Mouse (Mus musculus) embryonic facial prominence, embryonic 13.5 days (tissue): ENCODE measurements around the gene Fank1. TPM values are rescaled to one million over a fixed set of nuclear protein-coding genes. Genes with fewer than 3 reads are reported as not detected.

Experiments used
- ATAC-seq: fragments of 200-750 bp; cut with Nextera tagmentation; 2 replicates; pipeline ENCODE4 v1.8.0; 2017; ENCODE audit warnings: low read depth; ENCODE audit not compliant: insufficient number of reproducible peaks, insufficient read depth, low FRiP score, low TSS enrichment
- H3K27ac ChIP-seq: fragments of 300-500 bp; sonication (generic); 2 replicates; pipeline ENCODE4 v1.5.1; 2015; ENCODE audit warnings: moderate library complexity, mild to moderate bottlenecking, inconsistent platforms
- H3K27me3 ChIP-seq: fragments of 300-500 bp; sonication (generic); 2 replicates; pipeline ENCODE4 v1.6.1; 2015; ENCODE audit warnings: mild to moderate bottlenecking, inconsistent platforms
- H3K36me3 ChIP-seq: fragments of 300-500 bp; sonication (generic); 2 replicates; pipeline ENCODE4 v1.6.1; 2015; ENCODE audit warnings: mild to moderate bottlenecking, inconsistent platforms
- H3K4me1 ChIP-seq: fragments of 300-500 bp; sonication (generic); 2 replicates; pipeline ENCODE4 v1.6.1; 2015; ENCODE audit warnings: inconsistent platforms
- H3K4me2 ChIP-seq: fragments of 300-500 bp; sonication (generic); 2 replicates; pipeline ENCODE4 v1.6.1; 2015; ENCODE audit warnings: moderate library complexity, mild to moderate bottlenecking, inconsistent platforms
- H3K4me3 ChIP-seq: fragments of 300-500 bp; sonication (generic); 2 replicates; pipeline ENCODE4 v1.5.1; 2015; ENCODE audit warnings: mild to moderate bottlenecking, inconsistent platforms
- H3K9ac ChIP-seq: fragments of 300-500 bp; sonication (generic); 2 replicates; pipeline ENCODE4 v1.6.1; 2015; ENCODE audit warnings: mild to moderate bottlenecking, inconsistent platforms
- H3K9me3 ChIP-seq: fragments of 300-500 bp; sonication (generic); 2 replicates; pipeline ENCODE4 v1.6.1; 2016; ENCODE audit warnings: inconsistent platforms
- WGBS: fragments of 180-500 bp; shearing (Covaris S2); methylation state at CpG from one replicate; pipeline ENCODE4 v1.1.7; 2015; ENCODE audit warnings: mixed read lengths; 5-methylcytosine and 5-hydroxymethylcytosine counted together
- polyA plus RNA-seq: library from polyadenylated mRNA; unstranded; fragments of >200 nt; fragmentation: Nextera tagmentation; extraction: Ambion mirVana; gene quantifications from 2 replicates; pipeline ENCODE4 v1.2.1, GENCODE M21; 2015

Fank1 gene
- polyA plus RNA-seq, 1 experiment from 2014 or later: 0.20 TPM

- no peak for ATAC-seq
- H3K27ac ChIP-seq: no peak overlapping the region
- WGBS: 17% methylated on average over 1 of the region's 1 CpGs
These were observed 70.5 kb downstream of the Fank1 start for GRCm38 (mm10) chr7:133847175-133847574.

GRCm38 (mm10) chr7:133848180-133848579 is 71.5 kb downstream of the Fank1 start:
- Histone ChIP-seq H3K4me2 (no peak overlapping the region), H3K9me3 (no peaks in the 10 kb centered on the region), H3K9ac (no peak overlapping the region), H3K4me1 (no peaks in the 10 kb centered on the region), H3K27ac (no peak overlapping the region), H3K27me3 (no peaks in the 10 kb centered on the region), H3K36me3 (no peaks in the 10 kb centered on the region), H3K4me3 (no peak overlapping the region)
- WGBS: 70% methylated on average over 2 of the region's 2 CpGs
- ATAC-seq: no peak

More at GRCm38 (mm10) chr7:133847175-133847574, 70.5 kb downstream of the Fank1 start:
- Histone ChIP-seq H3K9ac (no peak overlapping the region), H3K36me3 (no peaks in the 10 kb centered on the region), H3K27me3 (no peaks in the 10 kb centered on the region), H3K4me2 (no peak overlapping the region), H3K4me3 (no peak overlapping the region), H3K9me3 (no peaks in the 10 kb centered on the region), H3K4me1 (no peaks in the 10 kb centered on the region)

GRCm38 (mm10) chr7:133850735-133851134 is 74.1 kb downstream of the Fank1 start:
- Histone ChIP-seq H3K9ac (no peak overlapping the region), H3K4me2 (no peak overlapping the region), H3K4me1 (no peaks in the 10 kb centered on the region), H3K27me3 (no peaks in the 10 kb centered on the region), H3K4me3 (no peak overlapping the region), H3K9me3 (no peaks in the 10 kb centered on the region), H3K27ac (no peak overlapping the region), H3K36me3 (no peaks in the 10 kb centered on the region)
- ATAC-seq: no peak

- H3K36me3 ChIP-seq: no peaks in the 10 kb centered on the region
- WGBS: 25% methylated on average over 3 of the region's 3 CpGs
- no peak for ATAC-seq
These were observed 79.6 kb downstream of the Fank1 start for GRCm38 (mm10) chr7:133856278-133856677.

GRCm38 (mm10) chr7:133858506-133858905 is 81.8 kb downstream of the Fank1 start:
- H3K4me2 ChIP-seq: no peak overlapping the region
- H3K4me3 ChIP-seq: no peak overlapping the region
- WGBS: 89% methylated on average over 3 of the region's 3 CpGs
- H3K27ac ChIP-seq: no peak overlapping the region
- no peaks in the 10 kb centered on the region for H3K4me1 ChIP-seq
- no peak overlapping the region for H3K9ac ChIP-seq
- H3K27me3 ChIP-seq: no peaks in the 10 kb centered on the region
- H3K36me3 ChIP-seq: no peaks in the 10 kb centered on the region
- no peaks in the 10 kb centered on the region for H3K9me3 ChIP-seq
- ATAC-seq: no peak

More at GRCm38 (mm10) chr7:133856278-133856677, 79.6 kb downstream of the Fank1 start:
- Histone ChIP-seq H3K27me3 (no peaks in the 10 kb centered on the region), H3K4me1 (no peaks in the 10 kb centered on the region), H3K9me3 (no peaks in the 10 kb centered on the region), H3K4me2 (no peak overlapping the region), H3K4me3 (no peak overlapping the region), H3K9ac (no peak overlapping the region), H3K27ac (no peak overlapping the region)

- ATAC-seq: no peak
- no peaks in the 10 kb centered on the region for H3K9me3 ChIP-seq
- no peaks in the 10 kb centered on the region for H3K36me3 ChIP-seq
- H3K27me3 ChIP-seq: no peaks in the 10 kb centered on the region
- H3K9ac ChIP-seq: no peak overlapping the region
- no peak overlapping the region for H3K4me2 ChIP-seq
- no peak overlapping the region for H3K4me3 ChIP-seq
- 76% methylated on average over 4 of the region's 4 CpGs for WGBS
- no peak overlapping the region for H3K27ac ChIP-seq
- no peaks in the 10 kb centered on the region for H3K4me1 ChIP-seq
These were observed 82.9 kb downstream of the Fank1 start for GRCm38 (mm10) chr7:133859548-133859947.

- H3K4me3 ChIP-seq: no peak overlapping the region
- H3K9ac ChIP-seq: no peak overlapping the region
- no peak overlapping the region for H3K27ac ChIP-seq
- no peaks in the 10 kb centered on the region for H3K4me1 ChIP-seq
- WGBS: 93% methylated on average over 6 of the region's 6 CpGs
- ATAC-seq: no peak
- no peaks in the 10 kb centered on the region for H3K9me3 ChIP-seq
- H3K27me3 ChIP-seq: no peaks in the 10 kb centered on the region
- no peak overlapping the region for H3K4me2 ChIP-seq
- no peaks in the 10 kb centered on the region for H3K36me3 ChIP-seq
These were observed 85.6 kb downstream of the Fank1 start for GRCm38 (mm10) chr7:133862233-133862632.

GRCm38 (mm10) chr7:133862723-133863122 is 86.1 kb downstream of the Fank1 start:
- 82% methylated on average over 5 of the region's 5 CpGs for WGBS
- Histone ChIP-seq H3K4me3 (no peak overlapping the region), H3K9me3 (no peaks in the 10 kb centered on the region), H3K9ac (no peak overlapping the region), H3K4me1 (no peaks in the 10 kb centered on the region), H3K36me3 (no peaks in the 10 kb centered on the region), H3K4me2 (no peak overlapping the region), H3K27me3 (no peaks in the 10 kb centered on the region), H3K27ac (no peak overlapping the region)
- no peak for ATAC-seq

GRCm38 (mm10) chr7:133863151-133863550 is 86.5 kb downstream of the Fank1 start:
- no peak overlapping the region for H3K4me3 ChIP-seq
- H3K36me3 ChIP-seq: no peaks in the 10 kb centered on the region
- H3K9me3 ChIP-seq: no peaks in the 10 kb centered on the region
- no peaks in the 10 kb centered on the region for H3K27me3 ChIP-seq
- H3K4me2 ChIP-seq: no peak overlapping the region
- H3K9ac ChIP-seq: no peak overlapping the region
- no peak for ATAC-seq
- H3K27ac ChIP-seq: no peak overlapping the region
- WGBS: 69% methylated on average over 3 of the region's 3 CpGs
- H3K4me1 ChIP-seq: no peaks in the 10 kb centered on the region

- Histone ChIP-seq H3K9me3 (no peaks in the 10 kb centered on the region), H3K27ac (no peak overlapping the region), H3K4me3 (no peak overlapping the region), H3K27me3 (no peaks in the 10 kb centered on the region), H3K9ac (no peak overlapping the region), H3K36me3 (no peaks in the 10 kb centered on the region), H3K4me2 (no peak overlapping the region), H3K4me1 (no peaks in the 10 kb centered on the region)
- no peak for ATAC-seq
- WGBS: 83% methylated on average over 4 of the region's 4 CpGs
These were observed 87.0 kb downstream of the Fank1 start for GRCm38 (mm10) chr7:133863684-133864083.

GRCm38 (mm10) chr7:133870265-133870664 is 93.6 kb downstream of the Fank1 start:
- H3K9me3 ChIP-seq: no peaks in the 10 kb centered on the region
- no peak for ATAC-seq
- H3K36me3 ChIP-seq: no peaks in the 10 kb centered on the region
- no peaks in the 10 kb centered on the region for H3K4me1 ChIP-seq
- no peak overlapping the region for H3K9ac ChIP-seq
- no peak overlapping the region for H3K27ac ChIP-seq
- WGBS: 82% methylated on average over 4 of the region's 4 CpGs
- no peak overlapping the region for H3K4me3 ChIP-seq
- H3K27me3 ChIP-seq: no peaks in the 10 kb centered on the region
- no peak overlapping the region for H3K4me2 ChIP-seq

GRCm38 (mm10) chr7:133872701-133873100 is 96.0 kb downstream of the Fank1 start:
- Histone ChIP-seq H3K4me2 (no peak overlapping the region), H3K4me1 (no peaks in the 10 kb centered on the region), H3K27ac (no peak overlapping the region), H3K27me3 (no peaks in the 10 kb centered on the region), H3K9ac (no peak overlapping the region), H3K4me3 (no peak overlapping the region), H3K36me3 (no peaks in the 10 kb centered on the region), H3K9me3 (no peaks in the 10 kb centered on the region)
- WGBS: 84% methylated on average over 5 of the region's 5 CpGs
- no peak for ATAC-seq

- Histone ChIP-seq H3K4me3 (no peak overlapping the region), H3K27me3 (no peaks in the 10 kb centered on the region), H3K4me1 (peaks cover 7% of the 10 kb centered on the region), H3K27ac (no peak overlapping the region), H3K9ac (no peak overlapping the region), H3K9me3 (no peaks in the 10 kb centered on the region), H3K36me3 (no peaks in the 10 kb centered on the region), H3K4me2 (no peak overlapping the region)
- ATAC-seq: no peak
- whole genome bisulfite sequencing: 75% methylated on average over 3 of the region's 3 CpGs
These were observed 99.5 kb downstream of the Fank1 start for GRCm38 (mm10) chr7:133876139-133876538.
